Mouse (Mus musculus) NIH3T3 (cell line): ENCODE measurements at regions not wholly inside any gene's neighbourhood (a gene's known extent, or its start where the extent isn't known, plus 50 kb on each side); places are given as distances from the start of the nearest gene placed in this dataset.
A peak's percentile ranks its signal among the peaks of the same experiment; 100 is the strongest.

Experiments used
- DNase-seq: peaks from one replicate; pipeline ENCODE4 v3.0.0-alpha.2; 2012; ENCODE audit warnings: low read depth

DNA sequence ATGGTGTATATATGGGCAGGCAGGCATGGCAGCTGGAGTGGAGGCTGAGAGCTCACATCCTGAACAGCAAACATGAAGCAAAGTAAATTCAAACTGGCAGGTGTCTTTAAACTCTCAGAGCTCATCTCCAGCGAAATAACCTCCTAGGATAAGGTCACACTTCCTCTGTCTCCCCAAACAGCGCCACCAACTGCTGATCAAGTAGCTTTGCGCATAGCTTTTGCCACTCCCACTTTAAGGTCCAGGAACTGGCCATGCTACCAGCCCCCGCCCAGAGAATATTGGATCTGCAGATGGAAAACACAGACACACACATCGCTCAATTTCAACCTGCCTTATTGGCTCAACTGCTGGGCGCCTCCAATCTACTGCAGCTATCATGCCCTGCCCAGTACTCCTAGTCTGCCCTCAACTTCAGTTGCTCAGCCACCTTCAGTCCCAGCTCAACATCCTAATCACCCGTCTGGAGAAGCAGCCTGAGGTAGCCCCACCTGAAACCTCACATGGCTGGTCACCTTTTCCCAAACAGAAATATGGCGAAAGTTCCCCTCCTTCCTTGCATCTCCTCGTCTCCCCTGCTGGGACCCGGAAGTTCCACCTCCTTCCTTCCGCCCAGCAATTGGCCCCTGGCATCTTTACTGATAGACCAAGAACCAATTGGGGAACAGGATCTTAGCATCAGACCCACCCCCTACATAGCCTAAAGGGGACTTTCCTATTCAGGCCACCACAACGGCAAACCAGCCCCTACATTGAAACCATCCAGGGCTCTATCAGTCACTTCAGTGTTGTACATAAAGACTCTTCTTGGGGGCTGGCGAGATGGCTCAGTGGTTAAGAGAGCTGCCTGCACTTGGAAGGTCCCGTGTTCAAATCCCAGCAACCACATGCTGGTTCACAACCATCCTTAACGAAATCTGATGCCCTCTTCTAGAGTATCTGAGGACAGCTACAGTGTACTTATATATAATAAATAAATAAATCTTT lies 70.4 kb upstream of the Slc38a4 start:
- DNase-seq = no peak

DNA sequence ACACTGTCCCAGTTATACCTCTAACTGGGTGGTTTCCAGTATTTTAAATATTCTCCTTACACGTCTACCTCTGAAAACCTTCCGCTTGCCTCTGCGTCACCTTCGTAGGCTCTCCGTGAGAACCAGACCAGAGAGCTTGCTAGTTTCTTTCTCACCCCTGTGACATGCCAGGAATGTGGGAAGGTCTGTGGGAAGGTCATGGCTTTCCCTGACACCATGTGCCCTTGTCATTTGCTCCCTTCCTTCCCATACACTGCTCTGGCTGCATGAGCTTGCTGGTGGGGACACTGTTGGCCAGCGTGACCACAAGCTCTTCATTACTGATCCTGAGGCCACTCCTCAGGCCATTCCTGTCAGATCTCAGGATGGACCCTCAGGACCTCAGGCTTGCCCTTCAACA lies 66.5 kb upstream of the Slc38a4 start:
- DNase-seq = no peak

DNA sequence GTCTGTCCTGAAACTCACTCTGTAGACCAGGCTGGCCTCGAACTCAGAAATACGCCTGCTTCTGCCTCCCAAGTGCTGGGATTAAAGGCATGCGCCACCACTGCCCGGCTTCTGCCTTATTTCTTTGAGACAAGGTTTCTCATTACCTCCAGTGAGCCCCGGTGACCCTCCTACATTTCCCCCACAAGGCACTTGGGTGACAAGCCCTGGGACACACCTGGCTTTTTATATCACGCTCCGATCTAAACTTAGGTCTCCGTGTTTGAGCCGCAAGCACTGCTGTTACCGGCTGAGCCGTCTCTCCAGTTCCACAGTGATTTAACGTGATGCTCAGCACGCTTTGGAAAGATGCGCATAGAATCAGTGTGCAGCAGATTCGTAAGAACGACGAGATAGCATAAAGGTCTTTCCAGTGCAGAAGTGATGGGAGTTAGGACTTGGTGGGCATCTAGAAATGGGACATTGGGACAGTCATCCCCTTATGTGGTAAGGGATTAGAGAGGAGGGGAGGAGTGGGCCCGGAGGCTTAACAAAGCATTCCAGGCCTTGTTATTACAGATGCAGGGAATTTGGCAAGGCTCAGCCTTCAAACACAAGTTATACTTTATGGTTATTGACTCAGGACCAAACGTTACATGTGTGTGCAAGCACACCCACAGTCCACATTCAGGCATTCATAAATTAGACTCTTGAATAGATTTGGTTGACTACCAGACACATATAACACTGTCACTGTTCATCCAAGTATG lies 56.9 kb upstream of the Slc38a4 start:
- no peak for DNase-seq

DNA sequence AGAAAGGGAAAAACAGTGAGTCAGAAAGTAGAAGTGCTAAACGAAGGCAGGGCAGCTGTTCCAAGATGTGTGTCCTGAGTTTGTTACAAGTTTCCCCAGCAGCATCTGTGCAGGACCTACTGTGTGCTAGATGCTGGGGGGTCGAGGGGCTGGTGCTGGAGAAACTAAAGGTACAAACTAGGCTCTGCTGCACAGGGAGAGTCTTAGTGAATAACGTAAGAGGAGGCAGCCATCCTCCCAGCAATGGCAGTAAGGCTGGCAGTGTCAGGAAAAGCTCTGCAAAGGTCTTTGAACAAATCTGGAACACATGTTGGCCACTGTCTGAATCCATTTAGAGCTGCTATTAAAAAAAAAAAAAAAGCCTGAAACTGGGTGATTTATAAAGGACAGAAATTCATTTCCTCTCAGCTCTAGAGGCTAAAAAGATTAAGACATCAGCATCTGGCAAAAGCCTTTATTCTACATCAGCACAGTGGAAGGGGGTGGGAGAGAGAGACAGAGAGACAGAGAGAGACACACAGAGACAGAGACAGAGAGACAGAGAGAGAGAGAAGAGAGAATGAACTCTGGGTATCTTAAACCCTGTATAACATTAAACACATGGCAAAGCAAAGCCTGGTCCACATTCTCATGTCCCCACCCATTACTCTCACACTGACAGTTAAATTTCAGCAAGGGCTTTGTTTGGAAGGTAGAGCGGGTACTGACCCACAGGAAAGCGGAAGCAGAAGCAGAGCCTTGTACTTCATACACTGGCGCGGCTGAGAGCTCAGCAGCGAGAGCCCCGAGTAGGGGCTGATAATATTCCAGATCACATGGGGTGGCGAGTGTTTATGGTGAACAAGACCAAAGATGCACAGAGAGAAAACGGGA lies 55.8 kb upstream of the Slc38a4 start:
- DNase-seq = peak; percentile 69

DNA sequence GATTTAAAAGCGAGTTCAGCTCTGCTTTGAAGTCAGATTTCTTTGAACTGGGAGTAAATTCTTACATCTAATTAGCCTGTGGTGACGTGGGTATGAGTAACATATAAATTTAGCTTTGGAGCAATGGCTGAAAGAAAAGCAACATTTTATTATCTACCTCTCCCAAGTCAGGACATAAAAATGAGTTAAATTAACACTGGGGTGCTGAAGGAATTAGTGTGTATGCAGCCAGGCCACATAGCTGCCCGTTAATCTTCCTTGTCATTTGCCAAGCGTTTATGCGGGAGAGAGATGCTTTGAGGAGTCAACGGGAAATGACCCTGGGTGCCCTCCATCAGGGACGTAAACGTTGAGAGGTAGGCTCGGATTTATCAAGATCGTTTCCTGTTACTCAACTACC lies 52.0 kb upstream of the Slc38a4 start:
- no peak for DNase-seq

DNA sequence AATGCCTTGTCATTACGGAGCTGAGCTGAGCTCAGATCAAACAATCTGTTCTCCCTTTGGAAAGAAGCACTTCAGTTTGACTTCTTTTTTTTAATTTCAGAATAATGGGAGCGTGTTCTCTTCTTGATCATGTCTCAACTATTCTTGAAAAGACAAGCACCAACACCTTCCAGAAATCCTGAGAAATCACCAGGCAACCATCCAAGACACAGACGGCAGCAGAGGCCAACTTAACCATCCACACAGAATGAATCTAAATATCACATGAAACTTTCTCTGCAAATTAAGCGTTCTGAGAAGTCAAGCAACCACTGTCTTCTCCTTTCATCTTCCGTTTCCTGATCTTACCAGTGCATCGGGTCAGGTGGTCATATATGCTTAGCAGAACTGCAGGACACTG lies 50.8 kb upstream of the Slc38a4 start:
- DNase-seq = peak; percentile 31
